Mouse (Mus musculus): ENCODE measurements around the gene Cabp2.
"Not testable (repeated sequence)": the region's sequence is repeated elsewhere in the genome, so short reads cannot be mapped to it uniquely, and the experiment has no call there.

Gene Cabp2

GRCm38 (mm10) chr19:4126759-4127495, 45.5 kb downstream of the Cabp2 start:
- no peak for DNase-seq

- no peak for DNase-seq
Observed at GRCm38 (mm10) chr19:4129462-4129861, 48.1 kb downstream of the Cabp2 start.

- no peak for DNase-seq
Observed at GRCm38 (mm10) chr19:4130106-4130505, 48.7 kb downstream of the Cabp2 start.

- DNase-seq = no peak
Observed at GRCm38 (mm10) chr19:4131075-4131474, 49.7 kb downstream of the Cabp2 start.

GRCm38 (mm10) chr19:4131768-4132167, 50.4 kb downstream of the Cabp2 start:
- no peak for DNase-seq

GRCm38 (mm10) chr19:4134354-4134753, 53.0 kb downstream of the Cabp2 start:
- no peak for DNase-seq

- not testable (repeated sequence) for DNase-seq
Observed at GRCm38 (mm10) chr19:4135229-4135962, 54.0 kb downstream of the Cabp2 start.

GRCm38 (mm10) chr19:4135963-4136345, 54.6 kb downstream of the Cabp2 start:
- not testable (repeated sequence) for DNase-seq

GRCm38 (mm10) chr19:4136463-4136862, 55.1 kb downstream of the Cabp2 start:
- DNase-seq = no peak

All from right cerebral cortex, postnatal 14 days (tissue).